Mouse (Mus musculus): Measurements from ENCODE around the gene Card11. TPM values are rescaled to one million over a fixed set of nuclear protein-coding genes. Genes with fewer than 3 reads are reported as not detected.
A peak's percentile ranks its signal among the peaks of the same experiment; 100 is the strongest.

Card11 gene
- polyA plus RNA-seq, 1 experiment from 2014 or later = 0.41 TPM

DNA sequence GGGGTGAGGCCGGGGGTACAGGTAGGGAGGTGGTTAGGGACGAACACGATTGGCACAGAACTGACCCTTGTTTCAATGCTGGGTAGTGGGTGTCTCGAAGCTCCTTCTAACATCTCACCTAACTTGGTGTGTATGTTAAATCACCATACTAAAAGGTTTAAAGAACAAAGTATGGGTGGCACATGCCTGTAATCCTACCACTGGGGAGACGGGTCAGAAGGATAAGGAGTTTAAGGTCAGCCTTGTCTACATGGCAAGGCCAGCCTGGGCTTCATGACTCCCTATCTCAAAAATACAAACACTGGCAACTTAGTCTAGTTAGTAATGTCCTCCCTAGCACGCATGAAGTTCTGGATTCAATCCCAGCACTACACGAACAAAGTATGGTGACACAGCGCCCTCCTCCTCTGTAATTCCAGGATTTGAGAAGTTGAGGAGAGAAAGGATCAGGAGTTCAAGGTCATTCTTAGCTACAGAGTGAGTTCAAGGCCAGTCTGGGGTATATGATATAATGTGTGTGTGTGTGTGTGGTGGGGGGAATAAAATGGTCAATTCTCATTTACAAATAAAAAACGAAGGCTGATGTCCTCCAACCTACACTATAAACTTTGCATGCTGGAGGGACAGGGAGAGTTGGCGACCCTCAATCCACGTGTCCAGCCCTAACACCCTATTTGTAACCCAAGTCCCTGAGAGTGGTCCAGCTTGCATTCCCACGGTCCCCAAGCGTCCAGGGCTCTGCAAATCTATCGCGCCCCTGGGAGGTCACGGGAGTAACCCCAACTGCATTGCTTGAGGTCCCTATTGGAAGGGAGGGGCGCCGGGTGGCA is 171.1 kb downstream of the Card11 start:
- peak overlapping the region; percentile 77; the same call in 1 of the 2 replicates for H3K27ac ChIP-seq
- ATAC-seq (ENCODE audit: insufficient number of reproducible peaks, insufficient read depth, low FRiP score, low TSS enrichment) = no peak

DNA sequence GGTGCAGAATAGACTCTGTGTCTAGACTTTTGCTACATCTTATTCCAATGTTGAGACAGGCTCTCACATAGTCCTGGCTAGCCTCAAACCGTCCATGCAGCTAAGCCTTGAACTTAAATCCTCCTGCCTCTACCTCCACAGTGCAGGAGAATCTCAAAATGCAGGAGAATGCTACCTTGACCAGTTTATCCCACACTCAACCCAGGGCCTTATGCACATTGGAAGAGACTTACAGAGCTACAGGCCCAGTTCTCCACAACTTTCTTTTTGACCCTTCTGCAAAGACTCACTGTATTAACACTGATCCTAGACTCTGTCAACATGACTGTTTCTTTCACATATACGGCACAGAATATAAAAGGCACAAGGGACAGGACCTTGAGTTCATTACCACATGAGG is 172.0 kb downstream of the Card11 start:
- no peak overlapping the region for H3K27ac ChIP-seq
- 73% methylated on average over 2 of the region's 2 CpGs for whole genome bisulfite sequencing
- ATAC-seq (ENCODE audit: insufficient number of reproducible peaks, insufficient read depth, low FRiP score, low TSS enrichment) = no peak
- H3K4me3 ChIP-seq = no peak overlapping the region
- peak overlapping the region; percentile 82; the same call in 1 of the 2 replicates for H3K4me2 ChIP-seq (replicated peaks)
- H3K27me3 ChIP-seq = no peaks in the 10 kb centered on the region
- peaks cover 26% of the 10 kb centered on the region for H3K4me1 ChIP-seq
- no peaks in the 10 kb centered on the region for H3K9me3 ChIP-seq
- 0 out of 2 replicates have a peak overlapping the region, but pooled peaks have one; percentile 15 for H3K9ac ChIP-seq
- H3K36me3 ChIP-seq = 0 out of 2 replicates have a peak, but pooled peaks cover 4% of the 10 kb centered on the region

More for the DNA sequence above, 171.1 kb downstream of the Card11 start:
- Histone ChIP-seq H3K4me3 (peak overlapping the region; percentile 65), H3K4me1 (peaks cover 26% of the 10 kb centered on the region), H3K9ac (peak overlapping the region; percentile 85), H3K36me3 (0 out of 2 replicates have a peak, but pooled peaks cover 4% of the 10 kb centered on the region), H3K9me3 (no peaks in the 10 kb centered on the region), H3K4me2 (replicated peaks) (peak overlapping the region; percentile 82), H3K27me3 (no peaks in the 10 kb centered on the region)
- 37% methylated on average over 18 of the region's 18 CpGs for whole genome bisulfite sequencing

DNA sequence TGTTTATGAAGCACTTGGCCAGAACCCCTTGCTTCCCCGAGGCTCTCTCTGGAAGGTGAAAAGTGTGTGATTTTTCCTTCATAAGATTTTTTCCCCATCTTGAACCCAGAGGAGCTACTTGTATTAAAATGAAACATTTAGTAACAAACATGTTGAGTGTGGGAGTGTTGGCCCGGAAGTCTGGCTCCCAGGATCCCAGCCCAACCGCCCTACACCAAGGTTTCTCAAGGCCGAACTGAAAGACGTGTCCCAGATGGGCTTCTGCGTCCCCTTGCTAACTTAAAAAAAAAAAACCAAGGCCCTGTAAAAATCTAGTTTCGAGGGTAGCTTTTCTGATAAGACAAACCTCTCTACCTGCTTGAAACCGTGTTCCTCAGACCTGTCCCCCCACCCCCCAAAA is 172.5 kb downstream of the Card11 start:
- H3K9ac ChIP-seq = 0 out of 2 replicates have a peak overlapping the region, but pooled peaks have one; percentile 15
- no peaks in the 10 kb centered on the region for H3K9me3 ChIP-seq
- no peaks in the 10 kb centered on the region for H3K27me3 ChIP-seq
- 0 out of 2 replicates have a peak, but pooled peaks cover 4% of the 10 kb centered on the region for H3K36me3 ChIP-seq
- ATAC-seq (ENCODE audit: insufficient number of reproducible peaks, insufficient read depth, low FRiP score, low TSS enrichment) = no peak
- no peak overlapping the region for H3K4me3 ChIP-seq
- H3K27ac ChIP-seq = no peak overlapping the region
- H3K4me1 ChIP-seq = peaks cover 26% of the 10 kb centered on the region
- H3K4me2 ChIP-seq (replicated peaks) = peak overlapping the region; percentile 82; the same call in 1 of the 2 replicates
- WGBS = 76% methylated on average over 8 of the region's 8 CpGs

DNA sequence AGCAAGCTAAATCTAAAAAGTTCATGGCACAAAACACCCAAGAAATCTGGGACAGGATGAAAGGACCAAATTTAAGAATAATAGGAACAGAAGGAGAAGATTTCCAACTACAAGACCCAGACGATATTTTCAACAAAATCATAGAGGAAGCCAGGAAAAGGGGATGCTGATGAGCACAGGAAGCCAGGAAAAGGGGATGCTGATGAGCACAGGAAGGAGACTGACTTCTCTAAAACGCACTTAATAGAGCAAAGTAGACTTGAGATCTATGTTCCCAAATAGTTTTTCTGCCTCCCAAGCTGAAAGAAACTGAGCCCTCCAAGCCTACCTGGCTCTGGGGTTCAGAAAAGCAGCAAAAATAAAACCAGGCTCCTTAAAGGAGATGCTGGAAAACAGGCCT is 173.0 kb downstream of the Card11 start:
- no peaks in the 10 kb centered on the region for H3K9me3 ChIP-seq
- no peak for ATAC-seq (ENCODE audit: insufficient number of reproducible peaks, insufficient read depth, low FRiP score, low TSS enrichment)
- 0 out of 2 replicates have a peak, but pooled peaks cover 4% of the 10 kb centered on the region for H3K36me3 ChIP-seq
- H3K4me3 ChIP-seq = no peak overlapping the region
- H3K27me3 ChIP-seq = no peaks in the 10 kb centered on the region
- H3K4me1 ChIP-seq = peaks cover 26% of the 10 kb centered on the region
- 56% methylated on average over 2 of the region's 2 CpGs for WGBS
- no peak overlapping the region for H3K9ac ChIP-seq
- 0 out of 2 replicates have a peak overlapping the region, but pooled peaks have one; percentile 82 for H3K4me2 ChIP-seq (replicated peaks)
- H3K27ac ChIP-seq = no peak overlapping the region

DNA sequence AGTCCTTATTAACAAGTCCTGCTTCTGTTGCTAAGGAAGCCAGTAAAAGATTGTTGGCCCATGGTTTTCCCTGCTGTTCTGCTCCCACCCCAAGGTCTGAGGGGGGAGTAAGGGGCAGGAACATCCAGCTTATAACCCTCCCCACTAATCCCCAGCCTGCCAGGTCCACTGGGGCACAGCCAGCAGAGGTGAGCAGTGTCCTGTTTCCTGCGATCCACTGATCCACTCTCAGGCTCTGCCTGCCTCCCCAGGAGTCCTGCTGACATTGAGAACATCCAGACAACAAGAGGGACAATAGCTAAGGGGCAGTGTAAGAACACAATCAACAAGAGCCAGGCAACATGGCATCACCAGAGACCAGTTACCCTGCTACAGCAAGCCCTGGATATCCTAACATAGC is 173.6 kb downstream of the Card11 start:
- H3K9ac ChIP-seq = no peak overlapping the region
- no peak overlapping the region for H3K4me3 ChIP-seq
- H3K27me3 ChIP-seq = no peaks in the 10 kb centered on the region
- 36% methylated on average over 1 of the region's 1 CpGs for WGBS
- H3K27ac ChIP-seq = no peak overlapping the region
- H3K36me3 ChIP-seq = 0 out of 2 replicates have a peak, but pooled peaks cover 4% of the 10 kb centered on the region
- H3K4me2 ChIP-seq (replicated peaks) = no peak overlapping the region
- ATAC-seq (ENCODE audit: insufficient number of reproducible peaks, insufficient read depth, low FRiP score, low TSS enrichment) = no peak
- H3K4me1 ChIP-seq = peaks cover 26% of the 10 kb centered on the region
- H3K9me3 ChIP-seq = no peaks in the 10 kb centered on the region

DNA sequence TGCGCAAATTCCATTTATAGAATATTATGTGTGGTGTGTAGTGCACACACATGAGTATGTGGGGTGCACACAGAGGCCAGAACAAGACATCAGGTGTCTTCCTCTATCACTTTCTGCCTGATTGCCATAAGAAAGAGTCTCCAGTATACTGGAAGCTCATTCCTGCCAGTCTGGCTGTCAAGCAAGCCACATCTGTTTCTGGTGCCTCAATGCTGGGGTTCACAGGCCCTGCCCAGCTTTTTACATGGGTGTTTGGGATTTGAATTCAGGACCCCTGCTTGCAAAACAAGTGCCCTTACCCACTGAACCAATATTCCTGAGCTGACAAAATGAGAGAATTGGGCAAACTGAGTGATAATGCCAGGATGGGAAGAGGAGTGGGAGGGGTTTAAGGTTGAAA is 174.3 kb downstream of the Card11 start:
- Histone ChIP-seq H3K9me3 (no peaks in the 10 kb centered on the region), H3K9ac (no peak overlapping the region), H3K36me3 (0 out of 2 replicates have a peak, but pooled peaks cover 4% of the 10 kb centered on the region), H3K27me3 (no peaks in the 10 kb centered on the region), H3K27ac (no peak overlapping the region), H3K4me1 (peaks cover 26% of the 10 kb centered on the region), H3K4me2 (replicated peaks) (no peak overlapping the region), H3K4me3 (no peak overlapping the region)
- WGBS = 94% methylated on average over 1 of the region's 1 CpGs
- no peak for ATAC-seq (ENCODE audit: insufficient number of reproducible peaks, insufficient read depth, low FRiP score, low TSS enrichment)

DNA sequence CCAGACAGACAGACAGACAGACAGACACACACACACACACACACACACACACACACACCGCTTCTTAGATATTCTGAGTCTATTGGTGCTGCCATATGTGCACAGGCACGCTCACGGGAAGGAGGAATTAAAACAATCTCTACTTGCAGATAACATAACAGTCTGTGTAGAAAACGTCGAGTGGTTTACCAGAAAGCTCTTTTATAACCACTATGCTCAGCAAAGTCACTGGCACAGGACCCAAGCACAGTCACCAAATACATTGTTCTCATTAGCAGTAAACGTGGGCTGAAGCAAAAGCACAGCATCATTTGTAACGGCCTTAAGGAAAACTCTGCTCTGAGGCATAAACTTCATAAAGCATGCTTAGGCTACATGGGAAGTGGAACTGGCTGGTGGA is 176.3 kb downstream of the Card11 start:
- Histone ChIP-seq H3K4me3 (no peak overlapping the region), H3K27me3 (no peaks in the 10 kb centered on the region), H3K27ac (no peak overlapping the region), H3K4me2 (replicated peaks) (no peak overlapping the region), H3K36me3 (0 out of 2 replicates have a peak, but pooled peaks cover 4% of the 10 kb centered on the region), H3K9me3 (no peaks in the 10 kb centered on the region), H3K9ac (no peak overlapping the region), H3K4me1 (peaks cover 36% of the 10 kb centered on the region)
- WGBS = 88% methylated on average over 7 of the region's 7 CpGs
- no peak for ATAC-seq (ENCODE audit: insufficient number of reproducible peaks, insufficient read depth, low FRiP score, low TSS enrichment)

DNA sequence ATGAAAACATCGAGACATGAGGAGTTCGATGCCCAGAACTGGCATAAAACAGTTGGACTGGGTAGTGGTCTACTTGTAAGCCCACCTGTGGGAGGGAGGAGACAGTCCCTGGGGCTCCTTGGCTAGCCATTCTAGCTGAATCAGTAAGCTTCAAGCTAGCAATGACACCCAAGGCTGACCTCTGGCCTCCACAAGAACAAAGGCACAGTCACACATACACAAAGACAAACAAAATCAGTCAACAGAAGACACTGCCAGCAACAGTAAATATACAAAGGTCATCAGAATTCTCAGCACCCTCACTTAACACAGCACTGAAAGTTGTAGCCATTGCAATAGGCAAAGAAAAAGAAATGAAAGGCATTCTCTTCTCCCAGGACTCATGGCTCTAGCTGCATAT is 177.0 kb downstream of the Card11 start:
- Histone ChIP-seq H3K4me3 (no peak overlapping the region), H3K36me3 (0 out of 2 replicates have a peak, but pooled peaks cover 4% of the 10 kb centered on the region), H3K4me1 (peaks cover 33% of the 10 kb centered on the region), H3K27ac (no peak overlapping the region), H3K9me3 (no peaks in the 10 kb centered on the region), H3K9ac (no peak overlapping the region), H3K4me2 (replicated peaks) (no peak overlapping the region), H3K27me3 (no peaks in the 10 kb centered on the region)
- no peak for ATAC-seq (ENCODE audit: insufficient number of reproducible peaks, insufficient read depth, low FRiP score, low TSS enrichment)
- WGBS = 98% methylated on average over 2 of the region's 2 CpGs

Small RNAs within 50 kb of the gene (microRNA-seq; reads per million reads assigned to microRNA genes)
- gene Gm44385 = not detected

Other genes starting within 250 kb of the Card11 start
- gene Gna12, start 170.2 kb downstream of the Card11 start, polyA plus RNA-seq (2016; fragmentation: Nextera tagmentation; extraction: Ambion mirVana) = 30.5 and 57.8 TPM in 2 replicates
- gene Sdk1, start 240.9 kb upstream of the Card11 start, polyA plus RNA-seq (2016; fragmentation: Nextera tagmentation; extraction: Ambion mirVana) = 2.9 and 3.3 TPM in 2 replicates